Mouse (Mus musculus) midbrain, embryonic 10.5 days (tissue): ENCODE measurements around the gene Itgb6. TPM values are rescaled to one million over a fixed set of nuclear protein-coding genes. Genes with fewer than 3 reads are reported as not detected.

ENCODE experiments used
- DNase-seq: peaks from one replicate; pipeline ENCODE4 v3.0.0-alpha.2; 2017; ENCODE audit warnings: low spot score
- H3K27ac ChIP-seq: fragments of 300-500 bp; sonication (generic); replicated peaks from 2 replicates; pipeline ENCODE4 v1.5.1; 2016; ENCODE audit warnings: mild to moderate bottlenecking
- H3K27me3 ChIP-seq: fragments of 300-500 bp; sonication (generic); 2 replicates; pipeline ENCODE4 v1.6.1; 2016; ENCODE audit warnings: low read depth, mild to moderate bottlenecking; ENCODE audit not compliant: poor library complexity, severe bottlenecking
- H3K36me3 ChIP-seq: fragments of 300-500 bp; sonication (generic); 2 replicates; pipeline ENCODE4 v1.6.1; 2016; ENCODE audit warnings: mild to moderate bottlenecking, moderate library complexity
- H3K4me1 ChIP-seq: fragments of 300-500 bp; sonication (generic); 2 replicates; pipeline ENCODE4 v1.6.1; 2016
- H3K4me3 ChIP-seq: fragments of 300-500 bp; sonication (generic); 2 replicates; pipeline ENCODE4 v1.5.1; 2016; ENCODE audit warnings: mild to moderate bottlenecking, moderate library complexity
- H3K9me3 ChIP-seq: fragments of 300-500 bp; sonication (generic); replicated peaks from 2 replicates; pipeline ENCODE4 v1.6.1; 2016; ENCODE audit warnings: mild to moderate bottlenecking
- WGBS: fragments of 180-500 bp; shearing (Covaris S2); methylation state at CpG from one replicate; pipeline ENCODE4 v1.1.7; 2016; 5-methylcytosine and 5-hydroxymethylcytosine counted together
- polyA plus RNA-seq: library from polyadenylated mRNA; unstranded; fragments of >200 nt; fragmentation: Nextera tagmentation; extraction: Ambion mirVana; gene quantifications from 2 replicates; pipeline ENCODE4 v1.2.1, GENCODE M21; 2016

The Itgb6 gene
- polyA plus RNA-seq, 1 experiment from 2014 or later = 0.36 TPM

- no peaks in the 10 kb centered on the region for H3K27me3 ChIP-seq
- no peak overlapping the region for H3K27ac ChIP-seq
- WGBS = 63% methylated on average over 1 of the region's 1 CpGs
- H3K36me3 ChIP-seq = no peaks in the 10 kb centered on the region
- no peak overlapping the region for H3K4me3 ChIP-seq
- no peak for DNase-seq
- peaks cover 7% of the 10 kb centered on the region for H3K4me1 ChIP-seq
- H3K9me3 ChIP-seq = no peaks in the 10 kb centered on the region
These were observed 32.2 kb downstream of the Itgb6 start for GRCm38 (mm10) chr2:60690212-60690611.

GRCm38 (mm10) chr2:60688944-60689615 lies 33.4 kb downstream of the Itgb6 start:
- Histone ChIP-seq H3K4me3 (no peak overlapping the region), H3K4me1 (peaks cover 7% of the 10 kb centered on the region), H3K27me3 (no peaks in the 10 kb centered on the region), H3K9me3 (no peaks in the 10 kb centered on the region), H3K27ac (no peak overlapping the region), H3K36me3 (no peaks in the 10 kb centered on the region)
- 66% methylated on average over 14 of the region's 14 CpGs for WGBS
- DNase-seq = peak; percentile 23

- H3K36me3 ChIP-seq = no peaks in the 10 kb centered on the region
- DNase-seq = no peak
- peaks cover 7% of the 10 kb centered on the region for H3K4me1 ChIP-seq
- no peak overlapping the region for H3K27ac ChIP-seq
- H3K4me3 ChIP-seq = no peak overlapping the region
- no peaks in the 10 kb centered on the region for H3K9me3 ChIP-seq
- no peaks in the 10 kb centered on the region for H3K27me3 ChIP-seq
- 80% methylated on average over 1 of the region's 1 CpGs for WGBS
These were observed 34.3 kb downstream of the Itgb6 start for GRCm38 (mm10) chr2:60688150-60688549.

DNA sequence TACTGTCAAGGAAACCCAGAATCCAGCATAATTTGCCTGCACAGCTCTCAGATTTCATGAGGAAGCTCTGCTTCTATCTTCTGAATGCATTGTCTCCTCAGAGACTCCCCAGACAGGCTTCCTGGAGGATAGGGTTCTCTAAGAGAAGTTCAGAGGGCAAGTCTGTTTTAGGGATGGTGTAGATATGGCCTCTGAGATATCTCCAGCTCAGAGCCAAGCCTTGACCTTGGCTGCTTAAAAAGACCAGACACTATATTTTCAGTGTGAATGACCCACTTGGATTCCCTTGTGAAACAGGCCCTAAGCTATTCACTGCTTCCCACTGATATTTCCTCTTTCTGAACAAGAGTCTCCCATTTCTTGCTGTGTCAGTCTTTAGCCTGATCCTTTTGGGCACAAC lies 36.5 kb downstream of the Itgb6 start:
- Histone ChIP-seq H3K4me3 (no peak overlapping the region), H3K27ac (no peak overlapping the region), H3K9me3 (no peaks in the 10 kb centered on the region)

DNA sequence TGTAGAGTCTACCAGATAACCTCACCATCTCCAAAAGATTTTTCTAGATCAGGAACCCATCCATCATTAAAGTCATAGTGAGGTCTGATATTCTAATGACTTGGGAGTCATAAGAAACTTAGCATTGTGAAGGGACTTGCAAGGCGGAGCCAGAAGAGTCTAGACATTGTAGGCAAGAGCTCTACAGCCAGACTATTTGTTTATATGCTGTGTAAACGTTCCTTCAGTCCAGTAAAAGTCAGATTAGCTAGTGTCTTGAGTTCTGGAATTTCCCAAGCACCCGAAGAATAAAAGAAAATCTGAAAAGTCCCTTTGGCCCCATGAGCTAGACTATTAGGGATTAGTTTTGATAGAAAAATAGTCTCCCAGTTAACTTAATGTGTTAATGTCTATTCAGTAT lies 38.3 kb downstream of the Itgb6 start:
- Histone ChIP-seq H3K27me3 (no peaks in the 10 kb centered on the region), H3K4me3 (no peak overlapping the region), H3K36me3 (no peaks in the 10 kb centered on the region), H3K27ac (no peak overlapping the region), H3K9me3 (no peaks in the 10 kb centered on the region), H3K4me1 (peaks cover 5% of the 10 kb centered on the region)
- 75% methylated on average over 3 of the region's 3 CpGs for WGBS
- no peak for DNase-seq

More for the DNA sequence above, 36.5 kb downstream of the Itgb6 start:
- Histone ChIP-seq H3K36me3 (no peaks in the 10 kb centered on the region), H3K4me1 (peaks cover 7% of the 10 kb centered on the region), H3K27me3 (no peaks in the 10 kb centered on the region)
- DNase-seq = no peak

- Histone ChIP-seq H3K4me3 (no peak overlapping the region), H3K27ac (no peak overlapping the region), H3K4me1 (no peaks in the 10 kb centered on the region), H3K27me3 (no peaks in the 10 kb centered on the region), H3K36me3 (no peaks in the 10 kb centered on the region), H3K9me3 (no peaks in the 10 kb centered on the region)
- 81% methylated on average over 2 of the region's 2 CpGs for WGBS
- no peak for DNase-seq
These were observed 39.9 kb downstream of the Itgb6 start for GRCm38 (mm10) chr2:60682554-60682953.

DNA sequence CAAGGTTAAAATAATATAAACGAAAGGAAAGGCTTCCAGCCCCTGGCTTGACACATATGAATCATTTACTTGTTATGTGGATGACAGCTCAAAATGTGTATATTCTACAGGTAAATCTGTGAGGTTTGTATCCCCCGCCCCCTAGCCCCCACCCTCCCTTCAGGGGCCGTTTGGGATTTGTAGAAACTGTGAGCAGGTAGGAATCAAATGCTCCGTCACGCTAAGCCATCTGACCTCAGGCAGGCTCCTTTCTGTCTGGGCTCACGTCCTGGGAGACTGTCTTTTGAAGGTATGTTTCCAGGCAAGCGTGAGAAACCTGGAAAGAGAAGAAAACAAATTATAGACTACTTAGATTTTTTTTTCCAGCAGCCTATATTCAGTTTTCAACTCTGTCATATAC lies 48.0 kb downstream of the Itgb6 start:
- Histone ChIP-seq H3K4me1 (peaks cover 13% of the 10 kb centered on the region), H3K9me3 (no peaks in the 10 kb centered on the region), H3K27ac (no peak overlapping the region), H3K4me3 (no peak overlapping the region), H3K36me3 (no peaks in the 10 kb centered on the region), H3K27me3 (no peaks in the 10 kb centered on the region)
- DNase-seq = no peak
- 71% methylated on average over 7 of the region's 7 CpGs for WGBS

- 38% methylated on average over 17 of the region's 17 CpGs for WGBS
- Histone ChIP-seq H3K9me3 (no peaks in the 10 kb centered on the region), H3K36me3 (no peaks in the 10 kb centered on the region), H3K27ac (no peak overlapping the region), H3K27me3 (no peaks in the 10 kb centered on the region), H3K4me3 (0 out of 2 replicates have a peak overlapping the region, but pooled peaks have one; percentile 11), H3K4me1 (peaks cover 13% of the 10 kb centered on the region)
- DNase-seq = no peak
These were observed 49.2 kb downstream of the Itgb6 start for GRCm38 (mm10) chr2:60672973-60673954.

- Histone ChIP-seq H3K36me3 (no peaks in the 10 kb centered on the region), H3K27ac (no peak overlapping the region), H3K4me3 (no peak overlapping the region), H3K4me1 (peaks cover 13% of the 10 kb centered on the region), H3K9me3 (no peaks in the 10 kb centered on the region), H3K27me3 (no peaks in the 10 kb centered on the region)
- no peak for DNase-seq
- WGBS = 95% methylated on average over 1 of the region's 1 CpGs
These were observed 51.2 kb downstream of the Itgb6 start for GRCm38 (mm10) chr2:60671215-60671614.

- no peak for DNase-seq
- Histone ChIP-seq H3K27me3 (no peaks in the 10 kb centered on the region), H3K9me3 (no peaks in the 10 kb centered on the region), H3K27ac (no peak overlapping the region), H3K4me1 (no peaks in the 10 kb centered on the region), H3K36me3 (no peaks in the 10 kb centered on the region), H3K4me3 (no peak overlapping the region)
- 76% methylated on average over 1 of the region's 1 CpGs for WGBS
These were observed 59.4 kb downstream of the Itgb6 start for GRCm38 (mm10) chr2:60663071-60663470.

DNA sequence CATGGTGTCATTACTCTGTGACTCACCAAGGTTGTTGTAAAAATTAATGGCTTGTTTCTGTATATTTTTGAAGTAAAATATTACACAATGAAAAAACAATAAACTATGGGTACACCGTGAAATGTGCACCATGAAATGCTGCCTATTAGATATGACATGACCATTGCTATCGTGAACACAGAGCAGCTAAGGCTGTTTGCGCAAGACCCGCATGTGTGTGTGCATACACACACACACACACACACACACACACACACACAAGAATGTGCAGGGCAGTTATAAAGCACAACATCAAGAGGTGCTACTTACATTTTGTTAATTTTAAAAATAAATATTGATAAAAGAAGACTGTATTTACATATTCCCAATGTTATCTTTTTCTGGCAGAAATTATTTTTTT lies 62.5 kb downstream of the Itgb6 start:
- H3K4me1 ChIP-seq = no peaks in the 10 kb centered on the region
- DNase-seq = no peak
- 96% methylated on average over 4 of the region's 4 CpGs for WGBS
- no peaks in the 10 kb centered on the region for H3K9me3 ChIP-seq
- H3K4me3 ChIP-seq = no peak overlapping the region
- H3K27me3 ChIP-seq = no peaks in the 10 kb centered on the region
- H3K36me3 ChIP-seq = no peaks in the 10 kb centered on the region
- no peak overlapping the region for H3K27ac ChIP-seq

- Histone ChIP-seq H3K4me3 (no peak overlapping the region), H3K27me3 (no peaks in the 10 kb centered on the region)
These were observed 63.5 kb downstream of the Itgb6 start for GRCm38 (mm10) chr2:60658992-60659391.

GRCm38 (mm10) chr2:60654828-60655227 lies 67.6 kb downstream of the Itgb6 start:
- 85% methylated on average over 4 of the region's 4 CpGs for WGBS
- DNase-seq = no peak
- H3K4me3 ChIP-seq = no peak overlapping the region
- H3K36me3 ChIP-seq = no peaks in the 10 kb centered on the region
- no peaks in the 10 kb centered on the region for H3K27me3 ChIP-seq
- no peak overlapping the region for H3K27ac ChIP-seq
- H3K4me1 ChIP-seq = no peaks in the 10 kb centered on the region
- no peaks in the 10 kb centered on the region for H3K9me3 ChIP-seq

More at GRCm38 (mm10) chr2:60658992-60659391, 63.5 kb downstream of the Itgb6 start:
- Histone ChIP-seq H3K4me1 (no peaks in the 10 kb centered on the region), H3K9me3 (no peaks in the 10 kb centered on the region), H3K36me3 (no peaks in the 10 kb centered on the region), H3K27ac (no peak overlapping the region)
- DNase-seq = no peak
- WGBS = 89% methylated on average over 3 of the region's 3 CpGs
